Mouse (Mus musculus): ENCODE measurements around the gene Bicra.
A peak's percentile ranks its signal among the peaks of the same experiment; 100 is the strongest.

The Bicra gene

GRCm38 (mm10) chr7:16052684-16053083, 5.0 kb upstream of the Bicra start:
- Histone ChIP-seq H3K9me3 (ENCODE audit: low read length) (no peaks in the 10 kb centered on the region), H3K4me3 (replicated peaks; ENCODE audit: low read length) (peak overlapping the region; percentile 83), H3K4me1 (replicated peaks; ENCODE audit: low read depth, low read length) (peaks cover 42% of the 10 kb centered on the region), H3K36me3 (ENCODE audit: insufficient read depth, low read length) (peaks cover 16% of the 10 kb centered on the region; the same call in 1 of the 2 replicates), H3K27me3 (ENCODE audit: insufficient read depth, low read length) (peaks cover 6% of the 10 kb centered on the region; the same call in 1 of the 2 replicates)
- TF ChIP-seq NANOG (IDR thresholded peaks at IDR 0.05; ENCODE audit: borderline replicate concordance, low read length) (no peak), CTCF (conservative IDR thresholded peaks at IDR 0.05; ENCODE audit: low read length) (no peak), POU5F1 (IDR thresholded peaks at IDR 0.05; ENCODE audit: borderline replicate concordance, low read length) (no peak)

- Histone ChIP-seq H3K4me3 (replicated peaks; ENCODE audit: low read length) (peak overlapping the region; percentile 83), H3K9me3 (ENCODE audit: low read length) (no peaks in the 10 kb centered on the region), H3K4me1 (replicated peaks; ENCODE audit: low read depth, low read length) (peaks cover 44% of the 10 kb centered on the region), H3K27me3 (ENCODE audit: insufficient read depth, low read length) (peaks cover 3% of the 10 kb centered on the region; the same call in 1 of the 2 replicates), H3K36me3 (ENCODE audit: insufficient read depth, low read length) (peaks cover 16% of the 10 kb centered on the region; the same call in 1 of the 2 replicates)
- TF ChIP-seq CTCF (conservative IDR thresholded peaks at IDR 0.05; ENCODE audit: low read length): peak; percentile 85
- no peak for TF ChIP-seq POU5F1 (IDR thresholded peaks at IDR 0.05; ENCODE audit: borderline replicate concordance, low read length)
- no peak for TF ChIP-seq NANOG (IDR thresholded peaks at IDR 0.05; ENCODE audit: borderline replicate concordance, low read length)
These were observed 4.3 kb upstream of the Bicra start for GRCm38 (mm10) chr7:16051883-16052595.

- H3K36me3 ChIP-seq (ENCODE audit: insufficient read depth, low read length): peaks cover 16% of the 10 kb centered on the region; the same call in 1 of the 2 replicates
- no peaks in the 10 kb centered on the region for H3K9me3 ChIP-seq (ENCODE audit: low read length)
- H3K4me3 ChIP-seq (replicated peaks; ENCODE audit: low read length): no peak overlapping the region
- peaks cover 56% of the 10 kb centered on the region for H3K4me1 ChIP-seq (replicated peaks; ENCODE audit: low read depth, low read length)
- no peak for TF ChIP-seq NANOG (IDR thresholded peaks at IDR 0.05; ENCODE audit: borderline replicate concordance, low read length)
- TF ChIP-seq CTCF (conservative IDR thresholded peaks at IDR 0.05; ENCODE audit: low read length): no peak
- TF ChIP-seq POU5F1 (IDR thresholded peaks at IDR 0.05; ENCODE audit: borderline replicate concordance, low read length): no peak
- H3K27me3 ChIP-seq (ENCODE audit: insufficient read depth, low read length): peaks cover 3% of the 10 kb centered on the region; the same call in 1 of the 2 replicates
These were observed 2.9 kb upstream of the Bicra start for GRCm38 (mm10) chr7:16050600-16050999.

GRCm38 (mm10) chr7:16049576-16049915, 1.8 kb upstream of the Bicra start:
- Histone ChIP-seq H3K27me3 (ENCODE audit: insufficient read depth, low read length) (no peaks in the 10 kb centered on the region), H3K4me1 (replicated peaks; ENCODE audit: low read depth, low read length) (peaks cover 63% of the 10 kb centered on the region), H3K4me3 (replicated peaks; ENCODE audit: low read length) (peak overlapping the region; percentile 94), H3K36me3 (ENCODE audit: insufficient read depth, low read length) (peaks cover 16% of the 10 kb centered on the region; the same call in 1 of the 2 replicates), H3K9me3 (ENCODE audit: low read length) (no peaks in the 10 kb centered on the region)
- TF ChIP-seq NANOG (IDR thresholded peaks at IDR 0.05; ENCODE audit: borderline replicate concordance, low read length): no peak
- no peak for TF ChIP-seq POU5F1 (IDR thresholded peaks at IDR 0.05; ENCODE audit: borderline replicate concordance, low read length)
- TF ChIP-seq CTCF (conservative IDR thresholded peaks at IDR 0.05; ENCODE audit: low read length): no peak

GRCm38 (mm10) chr7:16048675-16049575, 1.2 kb upstream of the Bicra start:
- Histone ChIP-seq H3K36me3 (ENCODE audit: insufficient read depth, low read length) (peaks cover 16% of the 10 kb centered on the region; the same call in 1 of the 2 replicates), H3K27me3 (ENCODE audit: insufficient read depth, low read length) (no peaks in the 10 kb centered on the region), H3K4me1 (replicated peaks; ENCODE audit: low read depth, low read length) (peaks cover 70% of the 10 kb centered on the region), H3K9me3 (ENCODE audit: low read length) (no peaks in the 10 kb centered on the region), H3K4me3 (replicated peaks; ENCODE audit: low read length) (peak overlapping the region; percentile 94)
- TF ChIP-seq NANOG (IDR thresholded peaks at IDR 0.05; ENCODE audit: borderline replicate concordance, low read length) (no peak), CTCF (conservative IDR thresholded peaks at IDR 0.05; ENCODE audit: low read length) (no peak), POU5F1 (IDR thresholded peaks at IDR 0.05; ENCODE audit: borderline replicate concordance, low read length) (no peak)

GRCm38 (mm10) chr7:16048164-16048564, 443 bp upstream of the Bicra start:
- TF ChIP-seq POU5F1 (IDR thresholded peaks at IDR 0.05; ENCODE audit: borderline replicate concordance, low read length) (no peak), CTCF (conservative IDR thresholded peaks at IDR 0.05; ENCODE audit: low read length) (no peak), NANOG (IDR thresholded peaks at IDR 0.05; ENCODE audit: borderline replicate concordance, low read length) (no peak)
- Histone ChIP-seq H3K27me3 (ENCODE audit: insufficient read depth, low read length) (no peaks in the 10 kb centered on the region), H3K9me3 (ENCODE audit: low read length) (no peaks in the 10 kb centered on the region), H3K4me3 (replicated peaks; ENCODE audit: low read length) (peak overlapping the region; percentile 94), H3K4me1 (replicated peaks; ENCODE audit: low read depth, low read length) (peaks cover 74% of the 10 kb centered on the region), H3K36me3 (ENCODE audit: insufficient read depth, low read length) (peaks cover 20% of the 10 kb centered on the region)

GRCm38 (mm10) chr7:16046481-16047337, 1.0 kb downstream of the Bicra start:
- H3K4me3 ChIP-seq (replicated peaks; ENCODE audit: low read length): peak overlapping the region; percentile 94
- H3K9me3 ChIP-seq (ENCODE audit: low read length): no peaks in the 10 kb centered on the region
- TF ChIP-seq NANOG (IDR thresholded peaks at IDR 0.05; ENCODE audit: borderline replicate concordance, low read length) (no peak), POU5F1 (IDR thresholded peaks at IDR 0.05; ENCODE audit: borderline replicate concordance, low read length) (no peak), CTCF (conservative IDR thresholded peaks at IDR 0.05; ENCODE audit: low read length) (no peak)
- no peaks in the 10 kb centered on the region for H3K27me3 ChIP-seq (ENCODE audit: insufficient read depth, low read length)
- peaks cover 77% of the 10 kb centered on the region for H3K4me1 ChIP-seq (replicated peaks; ENCODE audit: low read depth, low read length)
- peaks cover 23% of the 10 kb centered on the region for H3K36me3 ChIP-seq (ENCODE audit: insufficient read depth, low read length)

Measured in E14TG2a.4 (cell line).